Mouse (Mus musculus) testis, adult 2 months (tissue): ENCODE results near the gene Gm6217.

Source experiments
- CTCF ChIP-seq: fragments of 200-500 bp; IDR thresholded peaks from 2 replicates; pipeline ENCODE4 v1.5.1; 2012; ENCODE audit warnings: low read depth, mild to moderate bottlenecking, inconsistent platforms, low read length, moderate library complexity; ENCODE audit not compliant: control insufficient read depth, insufficient read depth, insufficient replicate concordance
- POLR2A ChIP-seq: fragments of 200-500 bp; IDR thresholded peaks from 2 replicates; pipeline ENCODE4 v1.6.1; 2012; ENCODE audit warnings: low read depth, mild to moderate bottlenecking, inconsistent platforms, low read length, moderate library complexity; ENCODE audit not compliant: control insufficient read depth

DNA sequence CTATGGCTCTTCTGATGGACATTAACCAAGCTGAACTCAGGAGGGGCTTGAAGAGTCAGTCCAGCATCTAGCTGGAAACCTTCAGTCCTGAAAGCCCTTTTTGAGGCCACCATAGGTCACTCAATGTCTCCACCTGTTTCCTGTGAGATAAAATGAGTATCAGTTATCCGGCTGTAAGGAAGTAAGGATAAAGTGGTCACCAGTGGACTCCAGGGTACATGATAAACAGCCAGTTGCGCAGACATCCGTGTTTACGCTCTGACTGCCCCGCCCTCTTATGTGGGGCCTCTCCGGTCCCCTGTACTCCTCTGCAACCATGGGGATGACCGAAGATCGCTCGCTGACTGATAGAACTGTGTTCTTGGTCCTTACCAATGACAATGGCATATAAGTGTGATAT lies 43.1 kb upstream of the Gm6217 start:
- TF ChIP-seq CTCF (no peak), POLR2A (no peak)
